Mouse (Mus musculus) embryonic facial prominence, embryonic 15.5 days (tissue): Measurements from ENCODE around the gene Hoxa13. TPM values are rescaled to one million over a fixed set of nuclear protein-coding genes. Genes with fewer than 3 reads are reported as not detected.
A peak's percentile ranks its signal among the peaks of the same experiment; 100 is the strongest.

Experiments used
- ATAC-seq: fragments of 200-750 bp; cut with Nextera tagmentation; 2 replicates; pipeline ENCODE4 v1.8.0; 2017; ENCODE audit warnings: low read depth, moderate TSS enrichment; ENCODE audit not compliant: insufficient number of reproducible peaks, low FRiP score, low TSS enrichment
- H3K27ac ChIP-seq: fragments of 300-500 bp; sonication (generic); replicated peaks from 2 replicates; pipeline ENCODE4 v1.5.1; 2015; ENCODE audit warnings: mild to moderate bottlenecking, inconsistent platforms
- H3K27me3 ChIP-seq: fragments of 300-500 bp; sonication (generic); 2 replicates; pipeline ENCODE4 v1.6.1; 2015; ENCODE audit warnings: inconsistent platforms
- H3K36me3 ChIP-seq: fragments of 300-500 bp; sonication (generic); 2 replicates; pipeline ENCODE4 v1.6.1; 2015; ENCODE audit warnings: mild to moderate bottlenecking, inconsistent platforms
- H3K4me1 ChIP-seq: fragments of 300-500 bp; sonication (generic); 2 replicates; pipeline ENCODE4 v1.6.1; 2015; ENCODE audit warnings: inconsistent platforms
- H3K4me2 ChIP-seq: fragments of 300-500 bp; sonication (generic); replicated peaks from 2 replicates; pipeline ENCODE4 v1.6.1; 2015; ENCODE audit warnings: mild to moderate bottlenecking, inconsistent platforms
- H3K4me3 ChIP-seq: fragments of 300-500 bp; sonication (generic); replicated peaks from 2 replicates; pipeline ENCODE4 v1.5.1; 2015; ENCODE audit warnings: mild to moderate bottlenecking, inconsistent platforms
- H3K9ac ChIP-seq: fragments of 300-500 bp; sonication (generic); 2 replicates; pipeline ENCODE4 v1.6.1; 2015; ENCODE audit warnings: inconsistent platforms
- H3K9me3 ChIP-seq: fragments of 300-500 bp; sonication (generic); replicated peaks from 2 replicates; pipeline ENCODE4 v1.6.1; 2016; ENCODE audit warnings: inconsistent platforms
- WGBS: fragments of 180-500 bp; shearing (Covaris S2); methylation state at CpG from one replicate; pipeline ENCODE4 v1.1.7; 2015; 5-methylcytosine and 5-hydroxymethylcytosine counted together
- polyA plus RNA-seq: library from polyadenylated mRNA; unstranded; fragments of >200 nt; fragmentation: Nextera tagmentation; extraction: Ambion mirVana; gene quantifications from 2 replicates; pipeline ENCODE4 v1.2.1, GENCODE M21; 2015

Hoxa13 gene
- polyA plus RNA-seq, 1 experiment from 2014 or later, result 0.08 TPM

GRCm38 (mm10) chr6:52259811-52260261 lies 844 bp downstream of the Hoxa13 start:
- Histone ChIP-seq H3K36me3 (no peaks in the 10 kb centered on the region), H3K4me1 (peaks cover 15% of the 10 kb centered on the region), H3K4me2 (peak overlapping the region; percentile 70), H3K9ac (no peak overlapping the region), H3K27ac (no peak overlapping the region), H3K4me3 (peak overlapping the region; percentile 43), H3K9me3 (no peaks in the 10 kb centered on the region), H3K27me3 (peaks cover 92% of the 10 kb centered on the region)
- under 1% methylated on average over 39 of the region's 39 CpGs for WGBS
- ATAC-seq, result no peak

DNA sequence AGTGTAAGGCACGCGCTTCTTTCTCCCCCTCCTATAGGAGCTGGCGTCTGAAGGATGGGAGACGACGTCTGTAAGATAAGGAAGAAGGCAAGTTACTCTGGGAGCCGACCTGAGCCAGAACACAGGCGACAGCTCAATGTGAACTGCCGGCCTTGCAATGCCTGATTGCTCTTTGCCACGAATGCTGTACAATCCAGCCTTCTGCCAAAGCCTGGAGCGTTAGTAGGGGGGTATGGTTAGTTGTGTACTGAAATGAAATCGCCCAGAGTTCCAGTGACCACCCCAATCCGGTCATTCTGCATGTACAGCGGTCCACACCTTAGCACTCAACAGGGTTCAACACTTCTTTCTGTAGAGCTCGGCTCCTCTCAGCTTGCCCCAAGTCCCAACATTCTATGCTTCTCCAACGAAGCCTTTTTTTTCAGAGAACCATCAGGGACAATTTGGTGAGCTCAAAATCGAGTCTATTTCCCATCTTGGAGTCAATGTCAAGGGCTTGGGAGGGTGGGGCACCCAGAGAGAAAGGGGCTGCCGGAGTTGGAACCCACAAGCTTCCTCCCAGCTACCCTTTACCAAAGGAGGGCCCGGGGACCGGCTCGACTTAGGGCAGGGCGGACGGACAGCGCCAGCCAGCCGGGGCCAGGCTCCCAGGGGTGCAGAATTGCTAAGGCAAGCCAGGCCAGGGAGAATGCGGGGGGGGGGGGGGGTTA lies 1.4 kb downstream of the Hoxa13 start:
- H3K4me3 ChIP-seq, result no peak overlapping the region
- no peak overlapping the region for H3K27ac ChIP-seq
- no peak overlapping the region for H3K9ac ChIP-seq
- no peaks in the 10 kb centered on the region for H3K9me3 ChIP-seq
- peaks cover 15% of the 10 kb centered on the region for H3K4me1 ChIP-seq
- 1% methylated on average over 25 of the region's 25 CpGs for WGBS
- no peak for ATAC-seq
- H3K27me3 ChIP-seq, result peaks cover 89% of the 10 kb centered on the region
- no peaks in the 10 kb centered on the region for H3K36me3 ChIP-seq
- no peak overlapping the region for H3K4me2 ChIP-seq

GRCm38 (mm10) chr6:52256956-52257355 lies 3.7 kb downstream of the Hoxa13 start:
- H3K27ac ChIP-seq, result no peak overlapping the region
- no peak overlapping the region for H3K4me3 ChIP-seq
- H3K4me1 ChIP-seq, result peaks cover 20% of the 10 kb centered on the region
- H3K27me3 ChIP-seq, result peaks cover 89% of the 10 kb centered on the region
- no peak overlapping the region for H3K4me2 ChIP-seq
- no peak for ATAC-seq
- H3K9ac ChIP-seq, result no peak overlapping the region
- H3K9me3 ChIP-seq, result no peaks in the 10 kb centered on the region
- 0% methylated on average over 6 of the region's 6 CpGs for WGBS
- H3K36me3 ChIP-seq, result no peaks in the 10 kb centered on the region

DNA sequence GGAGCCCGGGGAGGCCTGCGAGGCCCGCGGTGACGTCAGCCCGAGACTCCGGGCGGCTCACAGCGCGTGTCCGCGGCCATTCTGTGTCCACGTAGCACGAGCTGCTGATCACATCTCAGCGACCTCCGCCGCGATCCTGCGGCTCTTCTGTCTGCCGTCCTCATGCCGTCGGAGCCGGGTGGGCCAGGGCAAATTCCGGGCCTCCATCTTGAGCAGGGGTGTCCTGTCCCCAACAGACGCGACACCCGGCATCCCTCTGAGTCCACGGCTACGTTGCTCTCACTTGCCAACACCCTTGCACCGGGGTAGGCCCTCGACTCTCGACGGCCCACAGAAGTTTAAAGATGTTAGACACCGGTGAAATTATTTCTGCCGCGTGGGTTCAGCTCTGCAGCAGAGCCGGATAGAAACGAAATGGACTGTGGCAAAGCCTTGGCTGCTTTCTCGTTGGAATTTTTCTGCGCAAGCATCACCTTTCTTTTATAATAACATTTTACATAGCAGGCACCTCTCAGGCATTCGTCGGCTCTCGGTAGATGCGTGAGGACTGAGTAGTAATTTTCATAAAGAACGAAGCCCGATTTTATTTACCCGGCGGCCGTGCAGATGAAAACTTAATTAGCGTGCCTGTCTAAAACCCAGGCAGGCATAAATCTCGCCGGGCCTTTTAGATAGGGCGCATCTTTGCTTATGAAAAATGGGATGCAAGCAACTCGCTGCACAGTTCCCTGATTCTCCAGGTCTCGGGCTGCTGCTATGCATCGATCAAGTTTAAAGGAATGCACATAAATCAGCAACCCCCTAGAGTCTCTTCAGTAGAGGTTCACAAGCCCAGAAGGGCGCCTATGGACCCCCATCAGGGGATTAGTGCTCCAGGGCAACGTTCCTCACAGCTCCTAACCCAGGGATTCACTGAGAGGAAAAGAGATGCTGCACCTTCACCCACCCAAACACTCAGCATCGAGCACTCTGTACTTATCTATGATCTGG lies 6.9 kb downstream of the Hoxa13 start:
- 1% methylated on average over 59 of the region's 59 CpGs for WGBS
- peaks cover 89% of the 10 kb centered on the region for H3K27me3 ChIP-seq
- H3K4me1 ChIP-seq, result peaks cover 5% of the 10 kb centered on the region; the same call in 1 of the 2 replicates
- H3K9me3 ChIP-seq, result no peaks in the 10 kb centered on the region
- no peak overlapping the region for H3K9ac ChIP-seq
- H3K36me3 ChIP-seq, result no peaks in the 10 kb centered on the region
- no peak overlapping the region for H3K27ac ChIP-seq
- ATAC-seq, result no peak
- H3K4me2 ChIP-seq, result no peak overlapping the region
- H3K4me3 ChIP-seq, result peak overlapping the region; percentile 16

DNA sequence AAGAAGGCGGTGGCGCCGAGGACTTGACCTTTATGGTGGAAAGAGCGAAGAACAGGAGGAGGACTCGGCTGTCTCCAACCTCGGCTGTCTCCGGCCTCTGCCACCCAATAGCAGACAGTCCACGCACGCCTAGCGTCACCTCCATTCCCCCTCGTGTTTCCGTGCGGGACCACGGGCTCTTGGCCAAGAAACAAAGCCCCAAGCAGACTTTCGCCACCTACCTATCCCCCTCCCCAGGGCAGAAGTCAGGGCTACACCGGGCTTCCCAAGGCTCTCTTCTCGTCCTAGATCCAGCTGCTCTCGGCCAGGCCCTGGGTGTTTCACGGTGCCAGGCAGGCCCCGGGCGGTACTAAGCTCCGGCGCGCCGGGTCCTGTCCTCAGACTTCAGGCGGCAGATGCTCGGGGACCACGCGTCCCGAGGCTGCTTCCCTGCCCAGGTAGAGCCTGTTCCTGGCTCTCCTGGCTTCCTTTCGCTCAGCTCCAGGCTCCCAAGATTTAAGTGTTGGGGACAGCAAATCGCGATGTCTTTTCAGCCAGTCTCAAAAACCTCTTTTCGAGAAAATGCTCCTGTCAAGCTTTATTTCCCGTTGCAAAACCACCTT lies 7.8 kb downstream of the Hoxa13 start:
- Histone ChIP-seq H3K4me1 (peaks cover 5% of the 10 kb centered on the region; the same call in 1 of the 2 replicates), H3K9me3 (no peaks in the 10 kb centered on the region), H3K27ac (no peak overlapping the region), H3K9ac (no peak overlapping the region), H3K4me2 (no peak overlapping the region), H3K27me3 (peaks cover 90% of the 10 kb centered on the region), H3K4me3 (0 out of 2 replicates have a peak overlapping the region, but pooled peaks have one; percentile 16), H3K36me3 (no peaks in the 10 kb centered on the region)
- no peak for ATAC-seq
- WGBS, result under 1% methylated on average over 35 of the region's 35 CpGs

GRCm38 (mm10) chr6:52252016-52252774 lies 8.5 kb downstream of the Hoxa13 start:
- peaks cover 90% of the 10 kb centered on the region for H3K27me3 ChIP-seq
- no peak overlapping the region for H3K9ac ChIP-seq
- WGBS, result 2% methylated on average over 24 of the region's 24 CpGs
- H3K4me3 ChIP-seq, result no peak overlapping the region
- peaks cover 5% of the 10 kb centered on the region; the same call in 1 of the 2 replicates for H3K4me1 ChIP-seq
- H3K9me3 ChIP-seq, result no peaks in the 10 kb centered on the region
- no peak overlapping the region for H3K27ac ChIP-seq
- no peak overlapping the region for H3K4me2 ChIP-seq
- no peaks in the 10 kb centered on the region for H3K36me3 ChIP-seq
- ATAC-seq, result no peak

GRCm38 (mm10) chr6:52251177-52251879 lies 9.4 kb downstream of the Hoxa13 start:
- Histone ChIP-seq H3K4me3 (no peak overlapping the region), H3K9me3 (no peaks in the 10 kb centered on the region), H3K4me1 (peaks cover 5% of the 10 kb centered on the region; the same call in 1 of the 2 replicates), H3K27ac (no peak overlapping the region), H3K9ac (no peak overlapping the region), H3K4me2 (no peak overlapping the region), H3K27me3 (peaks cover 91% of the 10 kb centered on the region), H3K36me3 (no peaks in the 10 kb centered on the region)
- ATAC-seq, result no peak
- 9% methylated on average over 7 of the region's 7 CpGs for WGBS

DNA sequence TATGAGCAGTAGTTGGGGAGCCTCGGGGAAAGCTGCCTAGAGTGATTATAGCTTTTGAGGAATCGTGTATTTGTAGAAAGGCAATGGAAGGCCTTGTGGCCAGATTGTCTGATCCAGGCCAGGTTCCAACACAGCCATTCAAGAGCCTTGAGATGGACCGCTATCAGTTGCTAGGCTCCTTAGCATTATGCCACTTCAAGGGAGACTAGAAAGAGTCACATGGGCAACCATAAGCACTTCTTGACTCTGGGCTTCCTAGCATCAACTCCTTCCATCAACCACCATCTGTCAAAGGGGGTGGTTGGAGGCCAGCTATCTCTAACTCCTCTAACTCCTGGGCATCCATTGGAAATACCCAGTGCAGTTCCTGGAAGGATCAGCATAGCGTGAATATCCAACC lies 10.9 kb downstream of the Hoxa13 start:
- peaks cover 10% of the 10 kb centered on the region; the same call in 1 of the 2 replicates for H3K4me1 ChIP-seq
- ATAC-seq, result no peak
- H3K4me2 ChIP-seq, result no peak overlapping the region
- H3K9ac ChIP-seq, result no peak overlapping the region
- no peaks in the 10 kb centered on the region for H3K9me3 ChIP-seq
- WGBS, result 1% methylated on average over 4 of the region's 4 CpGs
- H3K27me3 ChIP-seq, result peaks cover 93% of the 10 kb centered on the region
- H3K4me3 ChIP-seq, result no peak overlapping the region
- no peaks in the 10 kb centered on the region for H3K36me3 ChIP-seq
- no peak overlapping the region for H3K27ac ChIP-seq

GRCm38 (mm10) chr6:52249415-52249738 lies 11.3 kb downstream of the Hoxa13 start:
- peaks cover 11% of the 10 kb centered on the region; the same call in 1 of the 2 replicates for H3K4me1 ChIP-seq
- no peak overlapping the region for H3K27ac ChIP-seq
- no peak overlapping the region for H3K4me2 ChIP-seq
- H3K27me3 ChIP-seq, result peaks cover 97% of the 10 kb centered on the region
- no peak overlapping the region for H3K4me3 ChIP-seq
- no peak for ATAC-seq
- under 1% methylated on average over 16 of the region's 16 CpGs for WGBS
- no peak overlapping the region for H3K9ac ChIP-seq
- no peaks in the 10 kb centered on the region for H3K9me3 ChIP-seq
- no peaks in the 10 kb centered on the region for H3K36me3 ChIP-seq
